Mouse (Mus musculus) neural tube, embryonic 12.5 days (tissue): Measurements from ENCODE around the gene Acads. TPM values are rescaled to one million over a fixed set of nuclear protein-coding genes. Genes with fewer than 3 reads are reported as not detected.
"Not testable (repeated sequence)": the region's sequence is repeated elsewhere in the genome, so short reads cannot be mapped to it uniquely, and the experiment has no call there.

Source experiments
- ATAC-seq: fragments of 200-750 bp; cut with Nextera tagmentation; 2 replicates; pipeline ENCODE4 v1.8.0; 2017; ENCODE audit warnings: low read depth, mild to moderate bottlenecking, moderate TSS enrichment, moderate library complexity; ENCODE audit not compliant: low FRiP score
- H3K27ac ChIP-seq: fragments of 300-500 bp; sonication (generic); 2 replicates; pipeline ENCODE4 v1.5.1; 2016
- H3K27me3 ChIP-seq: fragments of 300-500 bp; sonication (generic); replicated peaks from 2 replicates; pipeline ENCODE4 v1.6.1; 2016; ENCODE audit warnings: mild to moderate bottlenecking
- H3K36me3 ChIP-seq: fragments of 300-500 bp; sonication (generic); 2 replicates; pipeline ENCODE4 v1.6.1; 2016; ENCODE audit warnings: mild to moderate bottlenecking
- H3K4me1 ChIP-seq: fragments of 300-500 bp; sonication (generic); 2 replicates; pipeline ENCODE4 v1.6.1; 2016
- H3K4me2 ChIP-seq: fragments of 300-500 bp; sonication (generic); replicated peaks from 2 replicates; pipeline ENCODE4 v1.6.1; 2016; ENCODE audit warnings: mild to moderate bottlenecking
- H3K4me3 ChIP-seq: fragments of 300-500 bp; sonication (generic); 2 replicates; pipeline ENCODE4 v1.5.1; 2016
- H3K9ac ChIP-seq: fragments of 300-500 bp; sonication (generic); 2 replicates; pipeline ENCODE4 v1.6.1; 2016; ENCODE audit warnings: mild to moderate bottlenecking
- H3K9me3 ChIP-seq: fragments of 300-500 bp; sonication (generic); 2 replicates; pipeline ENCODE4 v1.6.1; 2016; ENCODE audit warnings: mild to moderate bottlenecking
- WGBS: fragments of 180-500 bp; shearing (Covaris S2); methylation state at CpG from one replicate; pipeline ENCODE4 v1.1.7; 2016; 5-methylcytosine and 5-hydroxymethylcytosine counted together
- polyA plus RNA-seq: library from polyadenylated mRNA; unstranded; fragments of >200 nt; fragmentation: Nextera tagmentation; extraction: Ambion mirVana; gene quantifications from 2 replicates; pipeline ENCODE4 v1.2.1, GENCODE M21; 2016

Gene Acads
- polyA plus RNA-seq, 1 experiment from 2014 or later: 45.1 TPM

- Histone ChIP-seq H3K4me2 (no peak overlapping the region), H3K9ac (no peak overlapping the region), H3K4me3 (no peak overlapping the region), H3K27me3 (no peaks in the 10 kb centered on the region), H3K4me1 (0 out of 2 replicates have a peak, but pooled peaks cover 5% of the 10 kb centered on the region), H3K9me3 (no peaks in the 10 kb centered on the region), H3K27ac (no peak overlapping the region), H3K36me3 (peaks cover 12% of the 10 kb centered on the region)
- 60% methylated on average over 5 of the region's 5 CpGs for WGBS
- no peak for ATAC-seq
These were observed 42.8 kb downstream of the Acads start for GRCm38 (mm10) chr5:115076144-115076901.

- H3K27me3 ChIP-seq: no peaks in the 10 kb centered on the region
- H3K36me3 ChIP-seq: peaks cover 9% of the 10 kb centered on the region; the same call in 1 of the 2 replicates
- no peak for ATAC-seq
- 0 out of 2 replicates have a peak, but pooled peaks cover 5% of the 10 kb centered on the region for H3K4me1 ChIP-seq
- H3K4me3 ChIP-seq: no peak overlapping the region
- no peak overlapping the region for H3K27ac ChIP-seq
- WGBS: 82% methylated on average over 4 of the region's 4 CpGs
- no peak overlapping the region for H3K4me2 ChIP-seq
- no peak overlapping the region for H3K9ac ChIP-seq
- no peaks in the 10 kb centered on the region for H3K9me3 ChIP-seq
These were observed 44.4 kb downstream of the Acads start for GRCm38 (mm10) chr5:115074749-115075148.

- not testable (repeated sequence) for H3K36me3 ChIP-seq, H3K4me2 ChIP-seq, H3K9me3 ChIP-seq, H3K4me1 ChIP-seq, ATAC-seq, H3K27ac ChIP-seq, H3K4me3 ChIP-seq, H3K27me3 ChIP-seq, H3K9ac ChIP-seq
- 24% methylated on average over 8 of the region's 8 CpGs for WGBS
These were observed 45.8 kb downstream of the Acads start for GRCm38 (mm10) chr5:115073306-115073705.

- Histone ChIP-seq H3K9ac (no peak overlapping the region), H3K36me3 (peaks cover 9% of the 10 kb centered on the region; the same call in 1 of the 2 replicates), H3K27me3 (no peaks in the 10 kb centered on the region), H3K4me2 (no peak overlapping the region), H3K27ac (no peak overlapping the region), H3K9me3 (no peaks in the 10 kb centered on the region), H3K4me3 (no peak overlapping the region), H3K4me1 (0 out of 2 replicates have a peak, but pooled peaks cover 5% of the 10 kb centered on the region)
- 93% methylated on average over 7 of the region's 7 CpGs for WGBS
- ATAC-seq: no peak
These were observed 47.0 kb downstream of the Acads start for GRCm38 (mm10) chr5:115072143-115072542.

- 89% methylated on average over 11 of the region's 11 CpGs for WGBS
- H3K4me1 ChIP-seq: 0 out of 2 replicates have a peak, but pooled peaks cover 5% of the 10 kb centered on the region
These were observed 47.8 kb downstream of the Acads start for GRCm38 (mm10) chr5:115071096-115071901.

GRCm38 (mm10) chr5:115070457-115070856 lies 48.7 kb downstream of the Acads start:
- Histone ChIP-seq H3K27me3 (no peaks in the 10 kb centered on the region), H3K4me2 (no peak overlapping the region), H3K9ac (no peak overlapping the region), H3K4me3 (no peak overlapping the region), H3K27ac (no peak overlapping the region), H3K36me3 (peaks cover 7% of the 10 kb centered on the region; the same call in 1 of the 2 replicates), H3K4me1 (0 out of 2 replicates have a peak, but pooled peaks cover 5% of the 10 kb centered on the region), H3K9me3 (no peaks in the 10 kb centered on the region)
- 100% methylated on average over 2 of the region's 2 CpGs for WGBS
- no peak for ATAC-seq

More at GRCm38 (mm10) chr5:115071096-115071901, 47.8 kb downstream of the Acads start:
- H3K9ac ChIP-seq: no peak overlapping the region
- H3K27me3 ChIP-seq: no peaks in the 10 kb centered on the region
- H3K36me3 ChIP-seq: peaks cover 8% of the 10 kb centered on the region; the same call in 1 of the 2 replicates
- ATAC-seq: no peak
- no peak overlapping the region for H3K4me3 ChIP-seq
- no peaks in the 10 kb centered on the region for H3K9me3 ChIP-seq
- no peak overlapping the region for H3K27ac ChIP-seq
- H3K4me2 ChIP-seq: no peak overlapping the region

GRCm38 (mm10) chr5:115069611-115070010 lies 49.5 kb downstream of the Acads start:
- Histone ChIP-seq H3K4me3 (no peak overlapping the region), H3K4me1 (0 out of 2 replicates have a peak, but pooled peaks cover 5% of the 10 kb centered on the region), H3K36me3 (peaks cover 1% of the 10 kb centered on the region; the same call in 1 of the 2 replicates), H3K27me3 (no peaks in the 10 kb centered on the region), H3K9me3 (no peaks in the 10 kb centered on the region), H3K27ac (no peak overlapping the region), H3K4me2 (no peak overlapping the region), H3K9ac (no peak overlapping the region)
- ATAC-seq: no peak
- 90% methylated on average over 3 of the region's 3 CpGs for WGBS

- no peaks in the 10 kb centered on the region for H3K27me3 ChIP-seq
- 0 out of 2 replicates have a peak, but pooled peaks cover 4% of the 10 kb centered on the region for H3K36me3 ChIP-seq
- H3K4me3 ChIP-seq: no peak overlapping the region
- H3K9me3 ChIP-seq: no peaks in the 10 kb centered on the region
- H3K27ac ChIP-seq: no peak overlapping the region
- WGBS: 96% methylated on average over 11 of the region's 11 CpGs
- no peak overlapping the region for H3K4me2 ChIP-seq
- H3K4me1 ChIP-seq: 0 out of 2 replicates have a peak, but pooled peaks cover 5% of the 10 kb centered on the region
- no peak overlapping the region for H3K9ac ChIP-seq
- ATAC-seq: no peak
These were observed 50.3 kb downstream of the Acads start for GRCm38 (mm10) chr5:115068671-115069421.

GRCm38 (mm10) chr5:115066245-115066644 lies 52.9 kb downstream of the Acads start:
- WGBS: 77% methylated on average over 4 of the region's 4 CpGs
- H3K4me2 ChIP-seq: no peak overlapping the region
- no peak overlapping the region for H3K9ac ChIP-seq
- no peak overlapping the region for H3K4me3 ChIP-seq
- ATAC-seq: no peak
- no peaks in the 10 kb centered on the region for H3K9me3 ChIP-seq
- H3K36me3 ChIP-seq: peaks cover 10% of the 10 kb centered on the region; the same call in 1 of the 2 replicates
- no peaks in the 10 kb centered on the region for H3K27me3 ChIP-seq
- no peaks in the 10 kb centered on the region for H3K4me1 ChIP-seq
- H3K27ac ChIP-seq: no peak overlapping the region

- Histone ChIP-seq H3K4me3 (no peak overlapping the region), H3K36me3 (peaks cover 10% of the 10 kb centered on the region; the same call in 1 of the 2 replicates), H3K27me3 (no peaks in the 10 kb centered on the region), H3K4me2 (no peak overlapping the region), H3K4me1 (no peaks in the 10 kb centered on the region), H3K9me3 (no peaks in the 10 kb centered on the region), H3K9ac (no peak overlapping the region), H3K27ac (no peak overlapping the region)
- 90% methylated on average over 7 of the region's 7 CpGs for WGBS
- ATAC-seq: no peak
These were observed 55.8 kb downstream of the Acads start for GRCm38 (mm10) chr5:115063391-115063790.

GRCm38 (mm10) chr5:115062566-115062965 lies 56.6 kb downstream of the Acads start:
- no peak for ATAC-seq
- Histone ChIP-seq H3K27me3 (no peaks in the 10 kb centered on the region), H3K27ac (no peak overlapping the region), H3K4me1 (no peaks in the 10 kb centered on the region), H3K36me3 (peaks cover 10% of the 10 kb centered on the region; the same call in 1 of the 2 replicates), H3K4me3 (no peak overlapping the region), H3K9me3 (no peaks in the 10 kb centered on the region), H3K9ac (no peak overlapping the region), H3K4me2 (no peak overlapping the region)
- WGBS: 68% methylated on average over 1 of the region's 1 CpGs
